Mouse (Mus musculus) gastrocnemius, postnatal 4 days (tissue): ENCODE measurements around the gene Rps16. TPM values are rescaled to one million over a fixed set of nuclear protein-coding genes. Genes with fewer than 3 reads are reported as not detected.

Source experiments
- DNase-seq, 2 experiments: peaks; one replicate each; pipeline ENCODE4 v3.0.0; 2021 to 2022; ENCODE audit warnings: low spot score in 2 of 2, mixed read lengths in 2 of 2
- long read RNA-seq, 2 experiments: library from polyadenylated mRNA; stranded (forward); transcript quantifications; one replicate each; pipeline ENCODE4 v2.0.0; 2021
- total RNA-seq, 2 experiments: library from RNA; stranded (reverse); gene quantifications; 2 replicates each; pipeline ENCODE4 v1.2.3; 2021

The Rps16 gene
- total RNA-seq, result 1,000 to 10,000 TPM; 1,034 to 1,195 TPM
- long read RNA-seq, experiment 1, transcript Rps16-201 (5 exons, 1,109 nt), result major isoform, 307 of 314 reads
- long read RNA-seq, experiment 1, partial matches to known transcripts, result 5 of 314 reads
- long read RNA-seq, experiment 1, other reads (novel, unspliced or antisense), result 0 of 314 reads
- long read RNA-seq, experiment 2, transcript Rps16-201 (5 exons, 1,109 nt), result major isoform, 272 of 277 reads
- long read RNA-seq, experiment 2, partial matches to known transcripts, result 1 of 277 reads
- long read RNA-seq, experiment 2, other reads (novel, unspliced or antisense), result 2 of 277 reads

- peak; percentile 99 for DNase-seq
Measured at GRCm38 (mm10) chr7:28350155-28350883, at the start of gene Rps16. TSS of gene Rps16 (plus strand) at chr7:28350652.

GRCm38 (mm10) chr7:28301616-28302433 lies 48.6 kb upstream of the Rps16 start, which contains the start of gene Dll3:
TSS of gene Dll3 (minus strand) at chr7:28302238.
- peak in 1 of 2 experiments; percentile 59 for DNase-seq

GRCm38 (mm10) chr7:28305641-28306040 lies 44.8 kb upstream of the Rps16 start:
- DNase-seq, result no peak

- no peak for DNase-seq
Measured at GRCm38 (mm10) chr7:28306216-28306615, 44.2 kb upstream of the Rps16 start.

GRCm38 (mm10) chr7:28309737-28310136 lies 40.7 kb upstream of the Rps16 start:
- no peak for DNase-seq

- DNase-seq, result no peak
Measured at GRCm38 (mm10) chr7:28311151-28311925, 39.1 kb upstream of the Rps16 start.

GRCm38 (mm10) chr7:28311926-28312543 lies 38.4 kb upstream of the Rps16 start, which contains the start of gene Timm50:
TSS of gene Timm50 (minus strand) at chr7:28312072.
- DNase-seq, result peak; percentile 97 to 99

- no peak for DNase-seq
Measured at GRCm38 (mm10) chr7:28318036-28318435, 32.4 kb upstream of the Rps16 start.

- no peak for DNase-seq
Measured at GRCm38 (mm10) chr7:28318714-28319113, 31.7 kb upstream of the Rps16 start.

GRCm38 (mm10) chr7:28321974-28322720 lies 28.3 kb upstream of the Rps16 start:
- DNase-seq, result no peak

GRCm38 (mm10) chr7:28325293-28325692 lies 25.2 kb upstream of the Rps16 start:
- DNase-seq, result no peak

GRCm38 (mm10) chr7:28326457-28326856 lies 24.0 kb upstream of the Rps16 start:
- DNase-seq, result no peak

GRCm38 (mm10) chr7:28328260-28328659 lies 22.2 kb upstream of the Rps16 start:
- DNase-seq, result no peak

GRCm38 (mm10) chr7:28334534-28334933 lies 15.9 kb upstream of the Rps16 start:
- DNase-seq, result no peak

- DNase-seq, result no peak
Measured at GRCm38 (mm10) chr7:28335471-28335870, 15.0 kb upstream of the Rps16 start.

- DNase-seq, result peak; percentile 90 to 97
Measured at GRCm38 (mm10) chr7:28338108-28338998, 12.1 kb upstream of the Rps16 start, which contains the start of gene Supt5. TSS of gene Supt5 (minus strand) at chr7:28338746.

GRCm38 (mm10) chr7:28339213-28339917 lies 11.1 kb upstream of the Rps16 start:
- peak; percentile 34 to 67 for DNase-seq

GRCm38 (mm10) chr7:28341381-28341780 lies 9.1 kb upstream of the Rps16 start:
- DNase-seq, result no peak
